Mouse (Mus musculus) T-cell, adult 2 months (primary cell): ENCODE measurements around the gene Ptprn.
A peak's percentile ranks its signal among the peaks of the same experiment; 100 is the strongest.

Experiments used
- DNase-seq: peaks from one replicate; pipeline ENCODE4 v3.0.0; 2022; ENCODE audit warnings: low spot score

Gene Ptprn

DNA sequence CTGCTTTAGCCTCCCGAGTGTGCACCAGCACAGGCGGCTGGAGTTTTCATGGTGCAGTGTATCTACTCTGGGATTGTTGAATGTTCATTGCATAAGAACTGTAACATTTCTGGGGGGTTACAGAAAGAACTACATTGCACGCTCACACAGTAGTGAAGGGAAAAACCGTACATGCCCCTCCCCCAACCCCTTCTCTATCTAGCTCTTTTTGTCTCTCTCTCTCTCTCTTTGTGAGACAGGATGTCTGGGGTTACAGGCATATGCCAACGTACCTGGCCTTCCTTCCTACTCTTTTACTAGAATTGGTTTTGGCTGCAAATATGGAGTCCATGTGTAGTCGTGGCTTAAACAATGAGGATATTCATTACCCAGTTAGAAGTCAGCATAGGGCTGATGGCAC, 41.4 kb downstream of the Ptprn start:
- DNase-seq: peak; percentile 41

DNA sequence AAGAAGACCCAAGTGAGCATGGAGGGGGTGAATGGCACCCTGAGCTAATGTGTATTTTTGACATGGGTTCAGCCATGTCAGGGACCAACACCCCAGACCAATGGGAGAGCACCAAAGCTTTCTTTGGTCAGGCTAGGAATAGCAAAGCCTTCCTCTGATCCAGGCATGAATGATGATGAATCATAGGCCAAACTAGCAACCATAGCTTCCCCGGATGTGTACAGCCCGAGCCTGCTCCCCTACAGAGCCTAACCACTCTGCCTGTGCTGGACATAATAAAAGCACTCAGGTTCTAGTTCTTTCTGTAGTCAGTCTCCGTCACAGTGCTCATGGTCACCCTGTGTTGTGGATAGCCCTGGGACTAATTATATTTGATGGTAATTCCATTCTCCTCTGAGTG, 42.8 kb downstream of the Ptprn start:
- no peak for DNase-seq

- DNase-seq: no peak
These were observed 44.8 kb downstream of the Ptprn start, which contains the start of gene Tuba4a for GRCm38 (mm10) chr1:75219531-75219930. TSS of gene Tuba4a (minus strand) at chr1:75219865.

DNA sequence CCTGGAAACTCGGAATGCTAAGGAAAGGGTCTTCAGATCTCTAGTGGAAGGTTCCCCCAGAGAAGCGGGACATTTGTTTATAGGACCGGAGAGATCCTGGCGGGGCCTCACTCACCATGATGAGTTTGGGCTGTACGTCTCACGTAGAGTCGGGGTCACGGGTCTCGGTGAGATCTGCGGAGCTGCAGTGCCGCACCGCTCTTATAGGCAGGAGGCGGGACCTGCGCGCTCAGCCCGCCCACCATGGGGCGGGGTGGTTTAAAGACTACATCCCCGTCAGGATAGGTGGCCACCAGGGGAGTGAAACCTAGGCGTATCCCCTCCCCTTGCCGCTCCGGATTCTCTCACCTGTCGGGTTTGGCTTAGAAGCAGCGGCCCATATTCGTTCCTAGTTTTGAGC, 45.2 kb downstream of the Ptprn start:
- DNase-seq: peak; percentile 97

- peak; percentile 64 for DNase-seq
These were observed 45.9 kb downstream of the Ptprn start for GRCm38 (mm10) chr1:75218227-75219001.

GRCm38 (mm10) chr1:75217893-75218226, 46.4 kb downstream of the Ptprn start:
- no peak for DNase-seq

GRCm38 (mm10) chr1:75216797-75217585, 47.3 kb downstream of the Ptprn start:
- no peak for DNase-seq

DNA sequence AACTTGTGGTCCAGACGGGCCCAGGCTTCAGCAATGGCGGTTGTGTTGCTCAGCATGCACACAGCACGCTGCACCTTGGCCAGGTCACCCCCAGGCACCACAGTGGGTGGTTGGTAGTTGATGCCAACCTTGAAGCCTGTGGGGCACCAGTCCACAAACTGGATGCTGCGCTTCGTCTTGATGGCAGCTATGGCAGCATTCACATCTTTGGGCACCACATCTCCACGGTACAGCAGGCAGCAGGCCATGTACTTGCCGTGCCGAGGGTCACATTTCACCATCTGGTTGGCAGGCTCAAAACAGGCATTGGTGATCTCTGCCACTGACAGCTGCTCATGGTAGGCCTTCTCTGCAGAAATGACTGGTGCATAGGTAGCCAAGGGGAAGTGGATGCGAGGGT, 48.5 kb downstream of the Ptprn start:
- no peak for DNase-seq

GRCm38 (mm10) chr1:75214886-75215285, 49.4 kb downstream of the Ptprn start:
- DNase-seq: no peak

GRCm38 (mm10) chr1:75214442-75214841, 49.9 kb downstream of the Ptprn start:
- no peak for DNase-seq

DNA sequence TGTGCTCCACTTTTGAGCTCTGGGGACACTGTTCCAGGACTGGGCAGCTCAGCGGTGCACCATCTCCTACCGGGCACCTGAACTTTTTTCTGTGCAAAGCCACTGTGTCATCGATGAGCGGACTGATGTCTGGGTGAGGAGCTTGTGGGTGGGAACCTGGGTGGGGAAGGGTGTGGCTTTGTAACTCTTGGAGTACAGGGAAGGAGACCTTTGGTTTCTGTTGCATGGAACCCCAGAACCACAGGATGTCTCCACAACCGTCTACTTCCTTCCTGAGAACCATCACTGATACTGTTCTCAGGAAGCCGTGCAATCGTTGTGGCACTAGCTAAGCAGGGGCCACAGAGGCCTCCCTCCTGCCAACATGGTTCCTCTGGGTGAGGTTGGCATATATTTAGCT, 51.2 kb downstream of the Ptprn start:
- DNase-seq: peak; percentile 34

DNA sequence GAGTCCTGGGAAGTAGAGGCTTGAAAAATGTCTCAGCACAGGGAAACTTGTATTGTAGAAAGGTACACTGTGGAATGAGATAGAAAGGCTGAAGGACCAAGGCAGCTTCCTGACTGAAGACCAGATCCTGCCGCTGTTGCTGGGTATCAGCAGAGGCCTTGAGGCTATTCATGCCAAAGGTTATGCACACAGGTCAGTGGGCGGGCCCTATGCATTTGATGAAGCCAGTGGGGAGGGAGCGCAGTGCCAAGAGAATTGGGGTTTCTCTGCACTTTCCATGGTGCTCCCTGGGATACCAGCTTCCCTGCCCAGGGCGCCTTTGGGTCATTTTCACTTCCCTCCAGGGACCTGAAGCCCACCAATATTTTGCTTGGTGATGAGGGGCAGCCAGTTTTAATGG, 51.8 kb downstream of the Ptprn start:
- DNase-seq: no peak

- DNase-seq: no peak
These were observed 53.1 kb downstream of the Ptprn start for GRCm38 (mm10) chr1:75211141-75211708.

GRCm38 (mm10) chr1:75210136-75211087, 53.9 kb downstream of the Ptprn start, which contains the start of the genes Glb1l and Stk16:
TSS of gene Glb1l (minus strand) at chr1:75210813.
TSS of gene Stk16 (plus strand) at chr1:75210838.
- peak; percentile 92 for DNase-seq

DNA sequence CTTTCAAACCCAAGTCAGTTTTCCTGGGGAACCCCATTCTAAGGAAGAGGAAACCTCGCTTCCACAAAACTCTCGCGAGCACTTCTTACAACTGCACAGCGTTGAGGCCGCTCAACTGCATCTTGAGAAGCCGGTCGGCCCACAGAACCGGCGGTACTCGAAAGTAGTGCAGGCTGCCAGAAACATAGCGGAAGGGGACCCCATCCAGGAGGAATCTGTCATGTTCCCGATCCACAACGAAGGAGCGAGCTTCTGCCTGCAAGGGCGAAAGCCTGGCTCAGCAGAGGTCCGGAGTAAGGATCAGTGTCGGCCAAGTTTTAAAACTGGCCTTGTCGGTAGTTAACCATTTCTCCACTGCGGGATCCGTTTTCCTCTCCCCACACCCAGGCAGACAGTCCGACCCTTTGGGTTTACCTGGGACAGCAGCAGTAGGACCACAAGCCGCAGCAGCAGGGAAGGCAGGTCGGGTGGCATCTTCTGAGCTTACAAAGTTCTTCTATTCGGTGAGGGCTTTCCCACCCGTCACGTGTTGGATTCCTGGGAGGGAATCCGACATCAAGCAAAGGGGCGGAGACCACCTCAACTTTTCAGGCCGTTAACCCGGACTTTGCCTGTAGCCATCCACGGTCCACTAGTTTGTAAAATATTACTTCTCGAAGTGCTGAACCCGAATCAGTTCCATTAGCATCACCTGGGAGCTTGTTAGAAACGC, 55.2 kb downstream of the Ptprn start:
- peak; percentile 25 for DNase-seq

DNA sequence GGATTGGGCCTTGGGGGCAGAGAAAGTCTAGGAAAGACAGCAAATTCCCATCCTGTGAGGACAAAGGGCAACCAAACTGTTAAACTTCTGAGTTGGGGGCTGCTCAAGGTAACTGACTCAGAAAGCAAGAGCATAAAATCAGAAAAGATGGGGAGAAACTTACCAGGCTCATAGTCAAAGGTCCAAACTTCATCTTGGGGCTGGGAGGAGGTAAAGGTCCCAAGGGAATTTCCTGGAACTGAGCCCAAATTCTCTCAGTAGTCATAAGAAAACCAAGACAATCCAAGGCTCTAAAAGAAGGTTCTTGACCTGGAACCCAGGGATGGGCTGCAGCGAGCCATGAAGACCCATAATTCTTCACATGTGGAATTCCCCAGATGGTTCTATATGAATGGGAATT, 63.1 kb downstream of the Ptprn start:
- DNase-seq: no peak
